Mouse (Mus musculus): ENCODE results near the gene Prss38. TPM values are rescaled to one million over a fixed set of nuclear protein-coding genes. Genes with fewer than 3 reads are reported as not detected.
"Not testable (repeated sequence)": the region's sequence is repeated elsewhere in the genome, so short reads cannot be mapped to it uniquely, and the experiment has no call there.

Gene Prss38
- total RNA-seq, 1 experiment from 2014 or later = not detected

GRCm38 (mm10) chr11:59369848-59370247 is 5.6 kb downstream of the Prss38 start:
- no peak for DNase-seq

DNA sequence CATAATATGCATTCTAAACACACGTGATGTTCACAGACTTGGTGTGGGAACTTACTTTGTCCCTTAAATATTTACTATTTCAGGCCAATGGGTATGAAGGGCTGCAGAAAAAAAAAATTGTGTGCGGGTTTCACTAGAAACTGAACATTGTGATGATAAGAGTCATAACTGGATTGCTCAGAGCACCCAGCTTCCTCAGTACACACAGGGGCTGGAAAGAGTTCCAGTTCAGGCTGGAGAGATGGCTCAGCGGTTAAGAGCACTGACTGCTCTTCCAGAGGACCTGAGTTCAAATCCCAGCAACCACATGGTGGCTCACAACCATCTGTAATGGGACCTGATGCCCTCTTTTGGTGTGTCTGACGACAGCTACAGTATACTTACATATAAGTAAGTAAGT is 7.5 kb downstream of the Prss38 start:
- DNase-seq = not testable (repeated sequence)

DNA sequence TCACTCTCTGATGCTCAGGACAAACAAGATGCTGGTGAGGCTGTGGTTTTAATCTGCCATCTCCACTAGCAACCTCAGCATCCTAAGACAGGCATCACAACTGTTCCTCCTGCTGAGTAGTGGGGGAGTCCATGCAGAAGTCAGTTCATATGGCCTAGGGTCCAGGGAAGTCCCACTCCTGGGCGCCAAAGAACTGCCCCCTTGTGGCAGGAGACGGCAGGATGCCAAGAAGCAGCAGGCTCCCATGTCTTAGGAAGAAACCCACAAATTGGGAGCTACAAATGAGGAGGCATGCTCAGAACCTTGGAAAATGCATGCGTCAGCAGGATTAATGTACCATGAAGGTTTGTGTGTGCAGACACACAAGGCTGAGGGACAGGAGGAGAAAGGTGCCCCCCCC is 8.8 kb downstream of the Prss38 start:
- no peak for DNase-seq

GRCm38 (mm10) chr11:59366031-59366430 is 9.4 kb downstream of the Prss38 start:
- no peak for DNase-seq

- no peak for DNase-seq
These were observed 11.0 kb downstream of the Prss38 start for GRCm38 (mm10) chr11:59364417-59364816.

- DNase-seq = no peak
These were observed 11.4 kb downstream of the Prss38 start for GRCm38 (mm10) chr11:59364007-59364406.

GRCm38 (mm10) chr11:59361291-59361690 is 14.2 kb downstream of the Prss38 start:
- no peak for DNase-seq

DNA sequence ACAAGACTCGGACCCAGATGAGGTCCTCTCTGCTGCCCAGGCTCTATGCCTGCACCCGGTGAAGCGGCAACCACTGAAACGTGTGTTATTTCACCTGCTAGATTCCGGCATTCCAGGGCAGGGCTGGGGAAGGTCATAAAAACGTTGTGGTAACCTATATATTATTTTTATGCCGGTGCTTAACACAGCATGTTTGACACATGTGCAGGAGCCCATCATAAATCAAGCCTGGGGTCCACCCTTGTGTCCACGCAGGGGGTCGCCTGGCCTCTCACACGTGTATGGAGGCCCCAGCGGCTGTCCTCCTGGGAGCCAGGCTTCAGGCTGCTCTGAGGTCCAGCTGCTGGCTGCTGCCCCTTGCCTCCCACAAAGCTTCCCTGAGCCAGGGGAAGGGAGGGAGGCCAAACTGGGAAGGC is 18.6 kb downstream of the Prss38 start:
- DNase-seq = no peak

DNA sequence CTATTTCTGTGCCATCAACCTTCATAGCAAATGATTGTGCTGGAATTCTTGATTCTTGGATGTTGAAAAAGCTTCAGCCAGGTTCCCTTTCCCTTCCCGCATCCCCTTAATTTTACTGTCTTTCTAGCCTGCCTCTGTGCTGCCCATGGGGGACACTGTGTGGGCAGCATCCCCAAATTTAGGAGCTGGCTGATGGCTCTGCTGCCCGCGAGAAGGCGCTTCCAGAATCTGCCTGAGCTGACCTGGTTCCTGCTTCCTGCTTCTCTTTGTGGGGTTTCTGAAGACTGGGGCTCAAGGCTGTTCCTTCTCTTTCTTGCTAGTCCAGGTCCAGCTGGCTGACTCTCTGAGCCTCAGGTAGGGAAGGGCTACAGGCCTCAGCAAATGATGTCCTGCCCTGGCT is 20.7 kb downstream of the Prss38 start:
- no peak for DNase-seq

DNA sequence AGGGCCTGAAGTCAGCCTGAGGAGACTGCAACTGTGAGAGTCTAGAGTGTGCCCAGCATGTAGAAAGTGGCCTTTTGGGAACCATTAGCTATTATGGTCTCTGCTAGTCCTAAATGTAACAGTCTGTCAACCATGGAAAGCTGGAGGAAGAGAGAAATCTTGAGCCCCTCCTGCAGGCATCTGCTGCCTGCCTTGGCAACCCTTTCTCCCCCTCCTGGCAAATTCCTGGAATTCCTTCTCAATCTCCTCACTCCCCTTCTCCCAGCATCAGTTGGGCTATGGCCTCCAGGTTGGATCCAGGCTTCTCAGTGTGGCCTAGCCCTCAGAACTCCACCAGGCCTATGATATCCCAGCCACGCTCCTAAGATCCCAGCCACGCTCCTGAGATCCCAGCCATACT is 25.1 kb downstream of the Prss38 start:
- no peak for DNase-seq

- peak; percentile 43 for DNase-seq
These were observed 29.1 kb downstream of the Prss38 start for GRCm38 (mm10) chr11:59346166-59346910.

GRCm38 (mm10) chr11:59342956-59343355 is 32.5 kb downstream of the Prss38 start:
- DNase-seq = no peak

DNA sequence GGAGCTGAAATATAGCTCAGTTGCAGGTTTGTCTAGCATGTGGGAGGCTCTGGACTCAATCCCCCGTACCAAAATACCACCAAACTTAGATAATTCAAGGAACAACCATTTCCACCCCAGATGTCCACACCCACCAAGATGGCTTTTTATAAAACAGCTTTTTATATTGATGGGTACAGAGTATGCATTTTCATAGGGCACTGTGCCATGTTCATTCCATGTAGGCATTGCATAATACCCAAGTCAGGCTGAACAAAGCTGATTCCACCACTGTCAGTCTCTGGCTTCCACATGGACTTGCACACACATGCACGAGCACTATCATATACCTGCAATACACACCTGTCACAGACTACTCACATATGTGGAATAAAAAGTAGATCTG is 36.7 kb downstream of the Prss38 start:
- DNase-seq = no peak

DNA sequence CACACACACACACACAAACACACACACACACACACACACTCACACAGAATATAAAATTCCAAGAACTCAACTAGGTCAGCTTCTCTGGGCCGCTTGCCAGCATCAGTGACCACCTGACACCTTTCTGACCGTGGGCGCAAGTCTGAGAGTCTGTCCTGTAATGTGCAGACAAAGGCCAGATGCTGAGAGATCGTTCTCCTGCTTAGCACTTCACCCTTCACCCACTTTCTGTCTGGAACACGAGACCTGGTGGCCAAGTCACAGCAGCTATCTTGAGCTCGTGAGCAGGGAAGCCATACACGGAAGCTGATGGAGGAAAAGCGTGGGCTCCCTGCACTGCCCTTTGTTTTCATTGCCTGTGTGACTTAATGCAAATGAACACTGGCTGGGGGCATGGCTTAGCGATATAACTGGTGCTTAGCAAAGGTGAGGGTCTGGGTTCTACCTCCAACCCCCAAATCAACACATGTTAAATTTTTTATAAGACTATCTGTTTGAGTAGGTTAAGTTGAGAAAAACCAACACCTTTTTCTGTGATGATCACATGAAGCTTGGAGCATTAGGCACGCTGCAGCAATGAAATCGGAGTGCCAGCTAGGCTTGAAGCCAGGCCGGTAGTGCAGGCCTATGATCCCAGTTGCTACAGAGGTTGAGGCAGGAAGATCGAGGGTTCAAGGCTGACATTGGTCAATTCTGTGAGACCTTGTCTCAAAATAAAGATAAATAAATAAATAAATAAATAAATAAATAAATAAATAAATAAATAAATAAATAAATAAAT is 37.3 kb downstream of the Prss38 start:
- DNase-seq = no peak

DNA sequence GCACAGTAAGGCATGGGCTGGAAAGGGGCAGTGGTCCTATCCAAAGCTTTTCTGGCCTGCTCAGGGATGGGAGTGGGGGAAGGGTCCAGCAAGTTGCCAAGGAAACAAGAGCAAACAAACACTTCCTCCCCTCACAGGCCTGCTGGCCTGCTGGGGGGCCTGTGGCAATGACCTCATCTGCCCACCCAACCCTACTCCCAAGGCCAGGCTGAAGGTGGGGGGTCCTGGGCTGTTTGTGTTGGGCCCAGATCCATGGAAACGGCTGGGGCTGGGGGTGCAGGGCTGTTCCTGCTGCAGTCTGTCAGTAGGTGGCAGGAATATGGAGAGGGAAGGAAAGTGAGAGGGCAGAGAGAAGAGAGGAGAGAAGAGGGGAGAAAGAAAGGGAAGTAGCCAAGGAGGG is 39.1 kb downstream of the Prss38 start:
- DNase-seq = no peak

- DNase-seq = no peak
These were observed 39.5 kb downstream of the Prss38 start for GRCm38 (mm10) chr11:59335942-59336341.

DNA sequence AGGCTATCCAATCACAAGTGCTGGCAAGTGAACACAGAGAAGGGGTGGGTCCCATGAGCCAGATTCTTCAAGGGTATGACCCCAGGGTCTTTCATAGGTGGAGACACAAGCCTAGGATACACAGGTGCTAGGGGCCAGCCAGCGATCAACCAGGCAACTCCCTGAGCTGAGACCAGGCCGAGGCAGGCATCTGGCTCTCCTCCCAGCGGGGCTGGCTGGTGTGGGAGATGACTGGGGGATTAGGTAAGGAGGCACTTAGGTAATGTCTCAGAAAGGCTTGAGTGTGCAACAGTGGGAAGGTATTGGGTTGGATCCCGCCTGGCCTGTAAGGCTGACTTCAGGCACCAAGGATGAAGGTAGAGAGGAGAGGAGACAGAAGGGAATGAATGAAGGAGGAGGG is 40.3 kb downstream of the Prss38 start:
- DNase-seq = no peak

DNA sequence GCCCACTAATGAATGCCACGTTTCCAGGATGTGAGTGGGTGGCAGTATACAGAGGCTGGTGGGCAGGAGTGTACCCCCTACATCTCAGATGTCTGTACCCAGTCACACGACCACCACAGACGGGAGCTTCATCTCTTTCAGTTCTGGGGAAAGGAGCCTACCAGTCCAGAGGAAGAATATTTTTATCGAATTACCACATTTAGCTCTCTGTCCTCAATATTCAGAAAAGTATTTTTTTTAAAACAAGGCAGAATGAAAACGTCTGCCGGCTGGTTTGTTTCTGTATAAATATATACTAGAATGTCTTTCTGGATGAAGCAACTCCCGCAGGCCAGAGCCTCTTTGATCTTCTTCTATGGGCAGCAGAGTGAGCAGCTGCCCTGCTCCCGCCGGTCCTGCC is 42.5 kb downstream of the Prss38 start:
- DNase-seq = no peak

DNA sequence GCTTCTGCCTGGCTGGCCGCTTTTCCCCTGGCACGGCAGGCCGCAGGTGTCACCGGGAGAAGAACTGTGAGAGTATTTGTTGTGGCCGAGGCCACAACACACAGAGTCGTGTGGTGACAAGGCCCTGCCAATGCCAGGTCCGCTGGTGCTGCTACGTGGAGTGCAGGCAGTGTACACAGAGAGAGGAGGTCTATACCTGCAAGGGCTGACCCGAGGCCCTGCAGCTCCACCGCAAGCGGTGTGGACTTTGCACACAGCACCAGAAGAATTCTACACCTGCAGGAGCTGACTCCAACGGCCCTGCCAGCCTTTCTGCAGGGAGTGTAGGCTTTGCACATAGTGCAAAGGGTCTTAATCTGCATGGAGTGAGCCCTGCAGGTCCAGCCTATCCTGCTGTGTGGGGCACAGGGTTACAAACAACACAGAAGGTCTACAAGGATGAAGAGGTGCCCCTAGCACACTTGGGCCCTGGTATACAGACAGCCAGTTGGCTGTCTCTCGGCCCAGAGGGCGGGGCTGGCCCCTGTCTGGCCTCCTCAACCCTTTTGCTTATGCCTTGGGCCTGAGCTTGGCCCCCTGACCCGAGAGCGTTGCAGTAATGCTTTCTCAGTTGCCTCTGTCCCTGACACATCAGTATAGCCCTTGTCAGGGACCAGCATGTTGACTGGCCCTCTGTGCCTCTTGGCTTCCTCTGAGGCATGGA is 44.1 kb downstream of the Prss38 start:
- no peak for DNase-seq

DNA sequence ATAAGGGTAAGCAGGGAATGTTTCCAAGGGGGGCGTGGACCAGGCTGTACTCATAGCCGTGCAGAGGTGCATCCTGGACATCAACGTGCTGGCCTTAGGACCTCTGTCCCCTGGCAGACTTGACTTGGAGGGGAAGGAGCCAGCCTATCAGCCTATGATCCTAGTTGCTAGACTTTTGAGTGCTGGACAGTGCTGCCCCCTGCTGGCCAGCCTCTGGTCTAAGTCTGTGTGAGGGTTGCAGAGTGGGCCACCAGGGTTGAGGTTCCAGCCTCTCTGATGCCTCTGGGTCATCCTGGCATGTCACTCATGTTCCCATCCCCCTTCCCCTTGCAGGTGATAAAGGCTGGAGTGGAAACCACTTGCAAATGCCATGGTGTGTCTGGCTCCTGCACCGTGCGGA is 44.9 kb downstream of the Prss38 start:
- DNase-seq = peak; percentile 66

- DNase-seq = no peak
These were observed 45.8 kb downstream of the Prss38 start for GRCm38 (mm10) chr11:59329616-59330015.

- DNase-seq = no peak
These were observed 47.8 kb downstream of the Prss38 start for GRCm38 (mm10) chr11:59327625-59328024.

GRCm38 (mm10) chr11:59324777-59325176 is 50.7 kb downstream of the Prss38 start:
- DNase-seq = no peak
